Mouse (Mus musculus): ENCODE data around the gene Ostm1. TPM values are rescaled to one million over a fixed set of nuclear protein-coding genes. Genes with fewer than 3 reads are reported as not detected.

Gene Ostm1
- polyA plus RNA-seq, 1 experiment from 2014 or later: 43.1 TPM

DNA sequence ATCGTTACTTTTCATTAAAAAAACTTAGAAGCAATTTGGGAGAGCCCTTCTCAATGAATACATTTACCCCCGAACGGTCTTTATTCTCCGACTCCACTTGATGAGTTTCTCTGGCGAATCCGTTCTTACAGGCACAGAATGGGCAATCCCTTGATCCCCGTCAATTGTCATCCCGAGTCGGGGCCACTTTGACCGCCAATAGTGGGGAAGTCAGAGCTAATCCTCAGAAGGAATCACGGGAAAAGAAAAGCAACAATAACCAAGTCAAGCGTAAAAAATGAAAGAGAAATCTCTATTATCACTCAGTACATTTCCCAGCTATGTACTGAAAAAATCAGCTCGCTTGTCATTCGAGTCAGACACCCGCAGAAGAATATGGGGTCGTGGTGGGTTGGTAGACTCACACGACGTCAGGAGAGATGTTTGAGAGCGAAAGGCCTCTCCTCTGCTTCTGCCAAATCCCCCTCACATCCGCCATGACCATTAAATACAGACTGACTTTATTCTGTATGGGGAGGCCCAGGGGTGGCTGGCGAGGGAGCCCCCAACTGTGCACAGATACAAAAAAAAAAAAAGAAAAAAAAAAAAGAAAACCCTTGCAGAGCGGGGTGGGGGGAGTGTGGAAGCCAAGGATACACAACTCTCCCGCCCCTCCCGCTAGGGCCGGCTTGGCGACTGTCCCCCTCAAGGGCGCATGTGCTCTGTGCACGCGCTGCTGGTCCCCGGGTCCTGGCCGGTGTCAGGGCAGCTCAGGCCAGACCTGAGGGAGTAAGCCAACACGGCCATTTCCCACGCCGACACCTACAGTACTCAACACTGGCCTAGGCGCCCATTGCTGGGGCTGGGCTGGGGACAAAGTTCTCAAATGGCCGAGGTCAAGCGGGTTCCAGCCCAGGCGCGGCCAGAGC is 49.1 kb downstream of the Ostm1 start:
- ATAC-seq (ENCODE audit: low FRiP score, low TSS enrichment) (peak; percentile 43; the same call in 1 of the 2 replicates), DNase-seq (peak; percentile 76)
- no peak overlapping the region; the same call in 1 of the 2 replicates for H3K9ac ChIP-seq (replicated peaks; ENCODE audit: low read length)
- under 1% methylated on average over 39 of the region's 39 CpGs for WGBS
- no peak overlapping the region for H3K27ac ChIP-seq (replicated peaks; ENCODE audit: low read depth, low read length)
- H3K27me3 ChIP-seq (ENCODE audit: control insufficient read depth, insufficient read depth, low read length): peaks cover 83% of the 10 kb centered on the region
- H3K36me3 ChIP-seq (ENCODE audit: control insufficient read depth, insufficient read depth, low read length): no peaks in the 10 kb centered on the region
- no peaks in the 10 kb centered on the region for H3K9me3 ChIP-seq (ENCODE audit: control insufficient read depth, low read length)
- H3K4me1 ChIP-seq (ENCODE audit: control insufficient read depth, insufficient read depth, low read length): peaks cover 44% of the 10 kb centered on the region
- peak overlapping the region; percentile 30; the same call in 1 of the 2 replicates for H3K4me3 ChIP-seq (replicated peaks; ENCODE audit: low read depth, low read length)
- H3K4me2 ChIP-seq (ENCODE audit: low read length): peak overlapping the region; percentile 58

DNA sequence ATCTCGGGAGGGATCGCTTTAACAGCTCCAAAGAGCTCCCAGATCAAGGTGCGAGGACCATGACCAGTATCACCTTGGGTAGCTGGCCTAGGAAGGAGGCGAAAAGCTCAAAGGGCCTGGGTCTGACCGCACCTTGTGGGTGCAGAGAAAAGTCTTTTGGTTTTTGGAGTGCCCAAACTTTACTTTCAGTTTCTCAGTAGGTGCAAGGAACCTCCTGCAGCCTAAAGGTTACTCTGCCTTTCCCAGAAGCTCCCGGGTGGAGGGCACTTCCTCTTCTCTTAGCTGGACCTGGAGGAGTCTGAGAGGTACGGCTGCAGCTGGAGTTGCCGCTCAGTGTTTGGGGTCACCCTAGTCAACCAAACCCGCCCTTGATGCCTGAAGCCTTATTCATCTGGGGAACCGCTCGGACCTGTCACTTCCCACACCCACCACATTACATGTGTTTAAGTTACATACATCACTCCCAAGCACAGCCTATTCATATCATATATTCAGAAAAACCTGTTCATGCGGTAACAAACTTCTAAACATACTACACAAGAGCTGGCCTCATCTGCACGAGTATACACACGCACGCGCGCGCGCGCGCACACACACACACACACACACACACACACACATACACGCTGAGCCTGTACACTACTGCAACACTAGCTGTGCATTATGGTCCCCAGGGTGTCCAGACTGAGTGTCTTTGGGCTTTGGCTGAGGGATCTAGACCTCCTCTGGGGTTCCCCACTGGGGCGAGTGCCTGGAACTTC is 49.9 kb downstream of the Ostm1 start:
- H3K9me3 ChIP-seq (ENCODE audit: control insufficient read depth, low read length): no peaks in the 10 kb centered on the region
- H3K36me3 ChIP-seq (ENCODE audit: control insufficient read depth, insufficient read depth, low read length): no peaks in the 10 kb centered on the region
- DNase-seq (peak; percentile 16), ATAC-seq (ENCODE audit: low FRiP score, low TSS enrichment) (no peak)
- H3K27ac ChIP-seq (replicated peaks; ENCODE audit: low read depth, low read length): no peak overlapping the region
- H3K4me1 ChIP-seq (ENCODE audit: control insufficient read depth, insufficient read depth, low read length): peaks cover 44% of the 10 kb centered on the region
- 0 out of 2 replicates have a peak overlapping the region, but pooled peaks have one; percentile 1 for H3K4me3 ChIP-seq (replicated peaks; ENCODE audit: low read depth, low read length)
- 8% methylated on average over 23 of the region's 23 CpGs for WGBS
- peak overlapping the region; percentile 58 for H3K4me2 ChIP-seq (ENCODE audit: low read length)
- H3K9ac ChIP-seq (replicated peaks; ENCODE audit: low read length): no peak overlapping the region
- H3K27me3 ChIP-seq (ENCODE audit: control insufficient read depth, insufficient read depth, low read length): peaks cover 79% of the 10 kb centered on the region

DNA sequence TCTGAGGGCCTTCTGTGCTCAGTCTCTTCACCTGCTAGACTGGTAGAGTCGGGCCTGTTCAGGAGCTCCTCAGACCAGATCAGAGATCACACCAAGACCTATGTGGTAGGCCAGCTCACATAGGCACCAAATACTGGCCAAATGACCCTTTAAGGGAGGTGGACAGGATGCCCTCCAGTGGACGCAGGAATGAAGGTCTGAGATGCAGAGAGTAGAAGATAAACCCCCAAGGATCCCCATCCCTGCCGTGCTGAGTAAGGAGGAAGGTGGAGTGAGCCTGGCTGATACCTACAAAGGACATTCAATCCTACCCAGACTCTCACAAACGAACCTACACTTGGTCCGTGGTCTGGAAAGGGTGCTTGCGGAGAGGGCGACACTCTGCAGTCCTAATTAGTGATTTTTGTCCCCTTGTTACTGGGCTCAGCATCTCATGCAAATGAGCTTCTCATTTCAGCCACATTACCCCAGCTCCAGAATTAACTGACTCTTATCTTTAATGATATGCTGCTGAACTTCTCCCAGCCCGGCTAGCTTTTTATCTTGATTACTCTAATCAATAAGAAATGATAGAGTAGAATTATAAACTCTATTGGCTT is 50.6 kb downstream of the Ostm1 start:
- no peak overlapping the region for H3K27ac ChIP-seq (replicated peaks; ENCODE audit: low read depth, low read length)
- H3K4me1 ChIP-seq (ENCODE audit: control insufficient read depth, insufficient read depth, low read length): peaks cover 44% of the 10 kb centered on the region
- ATAC-seq (ENCODE audit: low FRiP score, low TSS enrichment) (no peak), DNase-seq (peak; percentile 19)
- no peak overlapping the region for H3K9ac ChIP-seq (replicated peaks; ENCODE audit: low read length)
- no peak overlapping the region for H3K4me3 ChIP-seq (replicated peaks; ENCODE audit: low read depth, low read length)
- peaks cover 74% of the 10 kb centered on the region for H3K27me3 ChIP-seq (ENCODE audit: control insufficient read depth, insufficient read depth, low read length)
- no peaks in the 10 kb centered on the region for H3K9me3 ChIP-seq (ENCODE audit: control insufficient read depth, low read length)
- 0 out of 2 replicates have a peak overlapping the region, but pooled peaks have one; percentile 6 for H3K4me2 ChIP-seq (ENCODE audit: low read length)
- 5% methylated on average over 8 of the region's 8 CpGs for WGBS
- no peaks in the 10 kb centered on the region for H3K36me3 ChIP-seq (ENCODE audit: control insufficient read depth, insufficient read depth, low read length)

DNA sequence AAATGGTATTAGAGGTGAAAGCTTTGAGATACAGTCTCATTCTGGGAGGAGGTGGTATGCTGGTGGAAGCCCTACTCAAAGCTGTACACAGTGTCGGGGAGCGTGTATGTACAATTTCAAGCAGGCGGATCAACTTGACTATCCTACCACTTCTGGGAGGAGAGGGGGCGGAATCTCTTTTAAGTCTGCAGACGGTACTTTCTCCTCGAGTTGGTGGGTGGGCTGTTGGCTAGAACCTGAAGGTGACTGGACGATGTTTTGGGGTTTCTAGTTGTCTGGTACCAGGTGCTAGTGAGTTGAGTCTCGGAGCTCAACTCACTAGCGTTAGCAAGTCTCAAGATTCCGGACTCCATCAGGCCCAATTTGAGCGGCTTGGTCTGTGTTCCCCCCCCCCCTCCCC is 51.4 kb downstream of the Ostm1 start:
- H3K27me3 ChIP-seq (ENCODE audit: control insufficient read depth, insufficient read depth, low read length): peaks cover 66% of the 10 kb centered on the region
- no peak for ATAC-seq (ENCODE audit: low FRiP score, low TSS enrichment)

DNA sequence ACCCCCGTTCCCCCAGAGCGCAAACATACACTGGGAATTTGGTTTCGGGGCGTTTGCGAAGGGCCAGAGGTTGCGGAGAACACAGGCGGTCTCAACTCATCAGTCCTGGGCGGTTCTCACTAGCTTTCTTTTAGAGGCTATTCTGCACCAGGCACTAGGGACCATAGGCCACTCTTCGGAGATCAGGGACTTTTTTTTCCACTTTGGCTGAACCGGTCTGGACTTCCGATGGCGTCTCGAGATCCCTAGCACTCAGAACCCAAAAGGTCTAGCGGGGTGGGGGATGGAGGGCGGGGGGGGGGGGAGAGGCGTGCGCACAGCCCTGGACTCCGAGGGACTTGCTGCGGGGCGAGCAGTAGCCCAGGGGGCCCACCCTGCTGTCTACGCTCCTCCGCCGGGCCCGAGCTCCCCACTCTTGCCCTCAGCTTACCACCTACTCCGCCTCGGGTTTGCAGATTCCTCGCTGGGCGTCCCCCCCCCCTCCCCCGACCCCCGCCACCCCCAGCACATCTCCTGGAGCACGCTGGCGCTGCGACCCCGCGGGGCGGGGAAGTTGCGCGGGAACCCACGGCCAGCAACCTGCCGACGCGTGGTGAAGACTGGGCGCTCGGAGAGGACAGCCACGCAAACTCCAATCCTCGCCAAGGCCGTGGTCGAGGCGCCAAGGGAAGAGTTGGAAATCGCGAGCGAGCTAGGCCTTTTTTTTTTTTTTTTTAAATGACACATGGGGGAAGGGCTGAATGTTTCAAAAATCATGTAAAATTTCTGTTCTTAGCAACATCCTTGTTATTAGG is 52.1 kb downstream of the Ostm1 start:
- no peaks in the 10 kb centered on the region for H3K36me3 ChIP-seq (ENCODE audit: control insufficient read depth, insufficient read depth, low read length)
- no peaks in the 10 kb centered on the region for H3K9me3 ChIP-seq (ENCODE audit: control insufficient read depth, low read length)
- peak overlapping the region; percentile 22 for H3K4me3 ChIP-seq (replicated peaks; ENCODE audit: low read depth, low read length)
- 0 out of 2 replicates have a peak overlapping the region, but pooled peaks have one; percentile 23 for H3K9ac ChIP-seq (replicated peaks; ENCODE audit: low read length)
- DNase-seq (peak; percentile 44), ATAC-seq (ENCODE audit: low FRiP score, low TSS enrichment) (no peak)
- H3K4me2 ChIP-seq (ENCODE audit: low read length): peak overlapping the region; percentile 48
- peaks cover 44% of the 10 kb centered on the region for H3K4me1 ChIP-seq (ENCODE audit: control insufficient read depth, insufficient read depth, low read length)
- peaks cover 59% of the 10 kb centered on the region for H3K27me3 ChIP-seq (ENCODE audit: control insufficient read depth, insufficient read depth, low read length)
- no peak overlapping the region for H3K27ac ChIP-seq (replicated peaks; ENCODE audit: low read depth, low read length)
- 1% methylated on average over 50 of the region's 52 CpGs for WGBS

More for the DNA sequence above, 51.4 kb downstream of the Ostm1 start:
- DNase-seq: peak; percentile 44
- peak overlapping the region; percentile 22; the same call in 1 of the 2 replicates for H3K4me3 ChIP-seq (replicated peaks; ENCODE audit: low read depth, low read length)
- H3K36me3 ChIP-seq (ENCODE audit: control insufficient read depth, insufficient read depth, low read length): no peaks in the 10 kb centered on the region
- H3K9ac ChIP-seq (replicated peaks; ENCODE audit: low read length): no peak overlapping the region
- WGBS: 3% methylated on average over 11 of the region's 11 CpGs
- peak overlapping the region; percentile 48 for H3K4me2 ChIP-seq (ENCODE audit: low read length)
- no peaks in the 10 kb centered on the region for H3K9me3 ChIP-seq (ENCODE audit: control insufficient read depth, low read length)
- H3K27ac ChIP-seq (replicated peaks; ENCODE audit: low read depth, low read length): no peak overlapping the region
- peaks cover 44% of the 10 kb centered on the region for H3K4me1 ChIP-seq (ENCODE audit: control insufficient read depth, insufficient read depth, low read length)

DNA sequence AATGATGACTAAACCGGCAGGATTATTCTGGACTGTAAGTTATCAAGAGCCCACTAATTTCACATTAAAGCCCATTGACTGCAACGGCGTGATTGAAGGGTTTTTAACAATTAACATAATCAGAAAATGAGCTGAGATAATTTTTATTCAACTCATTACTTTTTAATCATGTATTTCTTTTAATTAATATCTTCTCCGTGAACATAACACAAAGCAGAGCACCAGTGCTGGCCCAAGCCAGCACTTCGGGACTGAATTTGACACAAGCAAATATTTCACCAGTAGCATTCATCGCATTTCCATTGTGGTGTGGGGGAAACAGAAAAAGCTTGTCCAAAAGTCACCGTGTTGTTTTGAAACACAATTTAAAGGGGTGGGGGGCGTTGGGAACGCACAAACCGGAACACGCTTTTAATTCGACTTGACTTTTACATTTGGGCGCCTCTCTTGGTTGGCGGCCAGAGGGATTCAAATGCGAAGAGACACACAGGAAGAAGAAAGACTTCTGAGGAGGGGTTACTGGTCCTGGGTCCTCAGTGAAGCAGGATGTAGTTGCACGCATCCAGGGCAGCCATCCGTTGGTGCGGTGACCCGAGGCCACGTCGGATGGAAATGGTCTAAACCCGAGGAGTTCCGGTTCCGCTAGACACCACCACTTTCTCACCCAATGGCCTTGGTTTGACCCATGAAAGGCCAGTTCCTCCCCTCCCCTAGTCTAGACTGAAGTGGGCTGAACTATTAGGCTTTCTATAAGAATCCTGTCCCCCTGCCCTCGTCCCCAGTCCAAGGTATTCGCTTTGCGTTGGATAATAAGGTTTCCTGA is 52.9 kb downstream of the Ostm1 start:
- no peak for ATAC-seq (ENCODE audit: low FRiP score, low TSS enrichment)
- H3K4me3 ChIP-seq (replicated peaks; ENCODE audit: low read depth, low read length): no peak overlapping the region
- peak overlapping the region; percentile 48 for H3K4me2 ChIP-seq (ENCODE audit: low read length)
- no peaks in the 10 kb centered on the region for H3K9me3 ChIP-seq (ENCODE audit: control insufficient read depth, low read length)
- H3K9ac ChIP-seq (replicated peaks; ENCODE audit: low read length): no peak overlapping the region
- peaks cover 53% of the 10 kb centered on the region for H3K27me3 ChIP-seq (ENCODE audit: control insufficient read depth, insufficient read depth, low read length)
- peak; percentile 51 for DNase-seq
- 7% methylated on average over 27 of the region's 27 CpGs for WGBS
- H3K27ac ChIP-seq (replicated peaks; ENCODE audit: low read depth, low read length): no peak overlapping the region
- no peaks in the 10 kb centered on the region for H3K36me3 ChIP-seq (ENCODE audit: control insufficient read depth, insufficient read depth, low read length)
- H3K4me1 ChIP-seq (ENCODE audit: control insufficient read depth, insufficient read depth, low read length): peaks cover 38% of the 10 kb centered on the region

DNA sequence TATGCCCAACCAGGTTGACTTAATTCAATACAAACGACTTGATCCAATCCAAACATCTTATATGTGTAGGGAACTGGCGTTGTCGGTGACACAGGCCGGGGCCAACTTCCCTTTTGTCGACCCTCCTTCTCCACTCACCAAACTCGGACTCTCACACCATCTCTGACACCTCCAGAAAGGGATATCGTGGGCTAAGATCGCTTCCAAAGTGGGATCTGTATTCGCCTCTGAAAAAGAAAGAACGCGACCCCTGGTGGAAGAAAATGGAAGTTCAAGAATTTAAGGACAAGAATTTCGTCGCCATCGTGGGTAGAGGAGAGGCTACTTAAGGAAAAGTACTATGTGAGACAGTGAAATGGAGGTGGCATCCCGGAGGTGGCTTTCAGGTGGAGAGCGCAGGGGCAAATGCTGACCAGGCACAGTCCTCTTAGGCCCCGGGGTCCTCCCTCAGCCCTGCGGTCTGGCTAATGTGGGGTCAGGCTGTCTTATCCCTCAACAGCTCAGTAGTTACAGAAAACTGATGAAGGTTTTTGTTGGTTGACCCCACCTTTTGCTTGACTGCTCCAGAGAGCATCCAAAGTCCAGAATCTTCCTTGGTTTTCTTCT is 53.7 kb downstream of the Ostm1 start:
- Histone ChIP-seq H3K4me3 (replicated peaks; ENCODE audit: low read depth, low read length) (no peak overlapping the region), H3K9me3 (ENCODE audit: control insufficient read depth, low read length) (no peaks in the 10 kb centered on the region), H3K36me3 (ENCODE audit: control insufficient read depth, insufficient read depth, low read length) (no peaks in the 10 kb centered on the region), H3K4me1 (ENCODE audit: control insufficient read depth, insufficient read depth, low read length) (peaks cover 31% of the 10 kb centered on the region), H3K27me3 (ENCODE audit: control insufficient read depth, insufficient read depth, low read length) (peaks cover 49% of the 10 kb centered on the region), H3K9ac (replicated peaks; ENCODE audit: low read length) (no peak overlapping the region), H3K4me2 (ENCODE audit: low read length) (peak overlapping the region; percentile 29; the same call in 1 of the 2 replicates), H3K27ac (replicated peaks; ENCODE audit: low read depth, low read length) (no peak overlapping the region)
- ATAC-seq (ENCODE audit: low FRiP score, low TSS enrichment) (no peak; the same call in 1 of the 2 replicates), DNase-seq (peak; percentile 95)
- WGBS: 6% methylated on average over 18 of the region's 18 CpGs

All from midbrain, embryonic 14.5 days (tissue).